Mouse (Mus musculus) midbrain, postnatal 0 days (tissue): ENCODE data around the gene Actl6b. TPM values are rescaled to one million over a fixed set of nuclear protein-coding genes. Genes with fewer than 3 reads are reported as not detected.

ENCODE experiments used
- ATAC-seq: fragments of 200-750 bp; cut with Nextera tagmentation; 2 replicates; pipeline ENCODE4 v1.8.0; 2017; ENCODE audit warnings: moderate number of reproducible peaks, mild to moderate bottlenecking, moderate TSS enrichment, moderate library complexity; ENCODE audit not compliant: low FRiP score
- DNase-seq: peaks from one replicate; pipeline ENCODE4 v3.0.0-alpha.2; 2015; ENCODE audit warnings: low spot score
- H3K27ac ChIP-seq: fragments of 300-500 bp; sonication (generic); 2 replicates; pipeline ENCODE4 v1.5.1; 2014; ENCODE audit warnings: low read depth, mild to moderate bottlenecking, low read length, mixed read lengths
- H3K27me3 ChIP-seq: fragments of 300-500 bp; sonication (generic); 2 replicates; pipeline ENCODE4 v1.6.1; 2014; ENCODE audit warnings: low read length, control low read depth, mixed read lengths; ENCODE audit not compliant: insufficient read depth
- H3K36me3 ChIP-seq: fragments of 300-500 bp; sonication (generic); 2 replicates; pipeline ENCODE4 v1.6.1; 2014; ENCODE audit warnings: low read length, control low read depth, mixed read lengths; ENCODE audit not compliant: insufficient read depth
- H3K4me1 ChIP-seq: fragments of 300-500 bp; sonication (generic); 2 replicates; pipeline ENCODE4 v1.6.1; 2014; ENCODE audit warnings: mild to moderate bottlenecking, control low read depth, antibody characterized with exemption, low read length, mixed read lengths; ENCODE audit not compliant: insufficient read depth
- H3K4me2 ChIP-seq: fragments of 300-500 bp; sonication (generic); 2 replicates; pipeline ENCODE4 v1.6.1; 2014; ENCODE audit warnings: low read depth, mild to moderate bottlenecking, low read length, mixed read lengths; ENCODE audit not compliant: poor library complexity, severe bottlenecking
- H3K4me3 ChIP-seq: fragments of 300-500 bp; sonication (generic); 2 replicates; pipeline ENCODE4 v1.5.1; 2014; ENCODE audit warnings: low read depth, mild to moderate bottlenecking, low read length, moderate library complexity
- H3K9ac ChIP-seq: fragments of 300-500 bp; sonication (generic); replicated peaks from 2 replicates; pipeline ENCODE4 v1.6.1; 2014; ENCODE audit warnings: mild to moderate bottlenecking, low read length, moderate library complexity, mixed read lengths; ENCODE audit not compliant: poor library complexity, severe bottlenecking
- H3K9me3 ChIP-seq: fragments of 300-500 bp; sonication (generic); 2 replicates; pipeline ENCODE4 v1.6.1; 2016; ENCODE audit warnings: low read length, control low read depth
- CTCF ChIP-seq: IDR thresholded peaks from 2 replicates; pipeline ENCODE4 v1.5.1; 2016; ENCODE audit warnings: antibody characterized with exemption, mild to moderate bottlenecking
- WGBS: fragments of 180-500 bp; shearing (Covaris S2); extraction: QIAGEN DNeasy Blood & Tissue Kit; methylation state at CpG from one replicate; pipeline ENCODE4 v1.1.7; 2014; 5-methylcytosine and 5-hydroxymethylcytosine counted together
- polyA plus RNA-seq: library from polyadenylated mRNA; unstranded; fragments of >200 nt; fragmentation: Nextera tagmentation; extraction: Ambion mirVana; gene quantifications from 2 replicates; pipeline ENCODE4 v1.2.1, GENCODE M21; 2015
- total RNA-seq: library from RNA; depleted of rRNA; stranded (reverse); fragments of >200 nt; gene quantifications from 2 replicates; pipeline ENCODE4 v1.2.3, GENCODE M21; 2014

Gene Actl6b
- total and polyA plus RNA-seq, 2 experiments from 2014 or later = 248 to 264 TPM

DNA sequence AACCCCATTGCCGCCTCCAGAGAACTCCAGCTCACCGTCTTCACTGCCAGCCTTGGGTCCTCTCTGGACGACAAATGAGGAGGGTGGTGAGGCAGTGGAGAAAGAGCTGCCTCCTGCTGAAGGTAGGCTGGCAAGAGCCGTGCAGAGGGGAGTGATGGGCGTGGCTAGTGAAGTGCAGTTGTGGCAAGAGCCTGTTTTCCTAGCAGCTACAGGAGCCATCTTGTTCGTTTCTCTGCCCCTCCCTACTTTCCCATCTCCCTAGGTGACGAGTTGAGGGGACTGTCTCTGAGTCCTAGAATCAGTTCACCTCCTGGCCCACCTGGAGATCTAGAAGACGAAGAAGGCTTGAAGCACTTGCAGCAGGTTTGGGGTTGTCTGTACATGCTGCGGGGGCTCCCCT, 31.5 kb upstream of the Actl6b start:
- WGBS = 86% methylated on average over 9 of the region's 9 CpGs
- DNase-seq (no peak), ATAC-seq (no peak)
- no peaks in the 10 kb centered on the region for H3K9me3 ChIP-seq
- H3K36me3 ChIP-seq = peaks cover 87% of the 10 kb centered on the region
- no peaks in the 10 kb centered on the region for H3K4me1 ChIP-seq
- H3K9ac ChIP-seq = no peak overlapping the region
- no peak overlapping the region for H3K4me2 ChIP-seq
- TF ChIP-seq CTCF = no peak
- H3K27me3 ChIP-seq = no peaks in the 10 kb centered on the region
- no peak overlapping the region for H3K27ac ChIP-seq
- H3K4me3 ChIP-seq = no peak overlapping the region

DNA sequence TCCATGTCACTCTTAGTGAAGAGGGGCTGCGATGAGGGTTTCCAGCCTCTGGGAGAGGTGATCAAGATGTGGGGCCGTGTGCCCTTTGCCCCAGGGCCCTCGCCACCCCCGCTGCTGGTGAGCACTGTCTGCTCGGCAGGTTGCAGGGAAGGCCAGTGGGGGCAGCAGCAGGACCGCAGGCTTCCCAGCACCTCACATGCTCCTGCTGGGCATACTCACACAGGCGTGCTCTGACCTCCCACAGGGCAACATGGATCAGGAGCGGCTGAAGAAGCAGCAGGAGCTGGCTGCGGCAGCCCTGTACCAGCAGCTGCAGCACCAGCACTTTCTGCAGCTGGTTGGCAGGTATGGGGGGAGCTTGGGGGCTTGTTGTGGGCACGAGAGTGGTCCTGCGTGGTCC, 30.6 kb upstream of the Actl6b start:
- Histone ChIP-seq H3K4me2 (no peak overlapping the region), H3K4me3 (no peak overlapping the region), H3K9ac (no peak overlapping the region), H3K36me3 (peaks cover 93% of the 10 kb centered on the region), H3K4me1 (no peaks in the 10 kb centered on the region), H3K9me3 (no peaks in the 10 kb centered on the region), H3K27me3 (no peaks in the 10 kb centered on the region), H3K27ac (no peak overlapping the region)
- ATAC-seq (no peak), DNase-seq (no peak)
- TF ChIP-seq CTCF = no peak
- 65% methylated on average over 11 of the region's 11 CpGs for WGBS

DNA sequence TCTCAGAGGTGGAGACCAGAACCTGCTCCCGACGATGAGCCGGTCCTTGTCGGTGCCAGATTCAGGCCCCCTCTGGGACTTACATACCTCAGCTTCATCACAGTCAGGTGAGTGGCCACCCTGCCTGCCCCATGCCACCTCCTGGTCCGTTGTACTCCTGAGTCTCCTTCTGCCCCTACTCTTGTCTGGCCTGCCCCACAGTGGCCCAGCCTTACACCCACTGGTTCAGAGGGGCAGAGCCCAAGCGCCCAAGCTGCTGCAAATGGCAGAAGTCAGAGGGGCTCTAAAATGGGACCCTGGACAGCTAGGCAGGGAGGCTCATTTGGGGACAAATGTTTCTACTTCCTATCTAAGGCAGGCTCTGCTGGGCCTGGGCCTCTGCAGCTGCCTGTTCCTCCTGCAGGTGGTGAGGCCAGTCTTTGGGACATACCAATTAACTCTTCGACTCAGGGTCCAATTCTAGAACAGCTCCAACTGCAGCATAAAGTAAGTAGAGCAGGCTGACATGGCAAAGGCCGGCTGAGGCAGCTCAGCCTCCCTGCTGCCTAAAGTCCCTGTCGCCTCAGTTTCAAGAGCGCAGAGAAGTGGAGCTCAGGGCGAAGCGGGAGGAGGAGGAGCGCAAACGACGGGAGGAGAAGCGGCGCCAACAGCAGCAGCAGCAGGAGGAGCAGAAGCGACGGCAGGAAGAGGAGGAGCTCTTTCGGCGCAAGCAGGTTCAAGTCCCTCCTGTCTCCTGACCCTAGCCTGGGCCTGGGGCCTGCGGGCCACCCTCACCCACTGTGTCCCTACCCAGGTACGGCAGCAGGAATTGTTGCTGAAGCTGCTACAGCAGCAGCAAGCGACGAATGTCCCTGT, 29.7 kb upstream of the Actl6b start:
- 81% methylated on average over 25 of the region's 25 CpGs for WGBS
- Histone ChIP-seq H3K27ac (no peak overlapping the region), H3K27me3 (no peaks in the 10 kb centered on the region), H3K4me3 (no peak overlapping the region), H3K9ac (no peak overlapping the region), H3K9me3 (no peaks in the 10 kb centered on the region), H3K36me3 (peaks cover 95% of the 10 kb centered on the region), H3K4me2 (no peak overlapping the region), H3K4me1 (no peaks in the 10 kb centered on the region)
- ATAC-seq (no peak), DNase-seq (no peak)
- peak; percentile 28; the same call in 1 of the 2 replicates for TF ChIP-seq CTCF

DNA sequence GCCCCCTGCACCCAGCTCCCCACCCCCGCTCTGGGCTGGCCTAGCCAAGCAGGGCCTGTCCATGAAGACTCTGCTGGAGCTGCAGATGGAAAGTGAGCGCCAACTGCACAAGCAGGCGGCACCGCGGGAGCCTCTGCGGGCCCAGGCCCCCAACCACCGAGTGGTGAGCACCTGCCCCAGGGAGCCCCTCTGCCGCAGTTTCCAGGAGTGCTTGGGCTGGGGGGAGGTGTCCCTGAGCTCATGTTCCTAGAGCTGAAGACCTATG, 29.1 kb upstream of the Actl6b start:
- 89% methylated on average over 8 of the region's 8 CpGs for WGBS
- Histone ChIP-seq H3K4me1 (no peaks in the 10 kb centered on the region), H3K27me3 (no peaks in the 10 kb centered on the region), H3K4me3 (no peak overlapping the region), H3K9me3 (no peaks in the 10 kb centered on the region), H3K9ac (no peak overlapping the region), H3K4me2 (no peak overlapping the region), H3K36me3 (peaks cover 95% of the 10 kb centered on the region), H3K27ac (no peak overlapping the region)
- no peak for DNase-seq
- ATAC-seq = no peak
- no peak for TF ChIP-seq CTCF

DNA sequence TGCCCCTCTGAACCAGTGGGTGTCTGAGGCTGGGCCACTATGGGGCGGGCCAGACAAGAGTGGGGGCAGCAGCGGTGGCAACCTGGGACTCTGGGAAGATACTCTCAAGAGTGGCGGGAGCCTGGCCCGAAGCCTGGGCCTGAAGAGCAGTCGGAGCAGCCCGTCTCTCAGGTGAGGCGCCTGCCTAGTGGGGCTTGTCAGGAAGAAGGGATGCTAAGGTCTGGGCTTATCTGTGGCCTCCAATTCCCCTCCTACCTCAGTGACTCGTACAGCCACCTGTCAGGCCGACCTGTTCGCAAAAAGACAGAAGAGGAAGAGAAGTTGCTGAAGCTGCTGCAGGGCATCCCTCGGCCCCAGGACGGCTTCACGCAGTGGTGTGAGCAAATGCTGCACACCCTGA, 28.6 kb upstream of the Actl6b start:
- WGBS = 90% methylated on average over 13 of the region's 13 CpGs
- no peaks in the 10 kb centered on the region for H3K9me3 ChIP-seq
- no peak overlapping the region for H3K9ac ChIP-seq
- H3K27ac ChIP-seq = 0 out of 2 replicates have a peak overlapping the region, but pooled peaks have one; percentile 62
- no peak overlapping the region for H3K4me2 ChIP-seq
- DNase-seq (no peak), ATAC-seq (no peak)
- H3K36me3 ChIP-seq = peaks cover 95% of the 10 kb centered on the region
- no peaks in the 10 kb centered on the region for H3K27me3 ChIP-seq
- no peaks in the 10 kb centered on the region; the same call in 1 of the 2 replicates for H3K4me1 ChIP-seq
- no peak for TF ChIP-seq CTCF
- H3K4me3 ChIP-seq = no peak overlapping the region

DNA sequence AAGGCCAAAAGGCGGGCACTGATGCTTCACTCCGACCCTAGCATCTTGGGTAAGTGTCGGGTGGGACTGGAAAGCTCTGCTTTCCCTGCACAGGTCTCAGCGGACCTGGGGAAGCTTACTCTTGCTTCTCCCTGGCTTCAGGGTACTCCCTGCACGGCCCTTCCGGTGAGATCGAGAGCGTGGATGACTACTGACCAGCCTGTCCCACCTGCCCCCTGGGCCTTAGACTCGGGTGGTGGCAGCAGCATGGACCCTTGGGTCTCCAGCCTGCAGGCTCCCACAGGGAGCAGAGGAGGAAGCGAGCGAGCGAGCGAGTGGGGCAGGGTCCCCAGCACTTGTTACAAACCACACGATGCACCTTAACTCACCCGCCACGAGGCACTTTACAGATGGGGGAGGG, 27.8 kb upstream of the Actl6b start:
- peak overlapping the region; percentile 62; the same call in 1 of the 2 replicates for H3K27ac ChIP-seq
- no peak overlapping the region for H3K9ac ChIP-seq
- WGBS = 67% methylated on average over 16 of the region's 16 CpGs
- H3K36me3 ChIP-seq = peaks cover 88% of the 10 kb centered on the region
- ATAC-seq (no peak), DNase-seq (no peak)
- no peak overlapping the region for H3K4me3 ChIP-seq
- no peaks in the 10 kb centered on the region; the same call in 1 of the 2 replicates for H3K4me1 ChIP-seq
- H3K9me3 ChIP-seq = no peaks in the 10 kb centered on the region
- TF ChIP-seq CTCF = no peak
- no peaks in the 10 kb centered on the region for H3K27me3 ChIP-seq
- H3K4me2 ChIP-seq = no peak overlapping the region
